Mouse (Mus musculus) common myeloid progenitor, adult 5-6 weeks (primary cell): ENCODE results near the gene Mapk3. TPM values are rescaled to one million over a fixed set of nuclear protein-coding genes. Genes with fewer than 3 reads are reported as not detected.
A peak's percentile ranks its signal among the peaks of the same experiment; 100 is the strongest.
"Not testable (repeated sequence)": the region's sequence is repeated elsewhere in the genome, so short reads cannot be mapped to it uniquely, and the experiment has no call there.

Experiments used
- ATAC-seq: replicated peaks from 2 replicates; pipeline ENCODE4 v1.8.0; 2016; ENCODE audit warnings: low read depth, mild to moderate bottlenecking, moderate TSS enrichment, inconsistent platforms; ENCODE audit not compliant: poor library complexity, severe bottlenecking
- total RNA-seq: library from RNA; stranded (forward); fragments of 200-1000, 187-1606 nt; gene quantifications from 2 replicates; pipeline ENCODE4 v1.2.3, GENCODE M21; 2017

Mapk3 gene
- 23.0 and 28.2 TPM in 2 replicates for total RNA-seq

GRCm38 (mm10) chr7:126759050-126759671 lies at the start of gene Mapk3:
Gene Mapk3, plus strand, starts transcription at chr7:126759601.
- peak; percentile 89 for ATAC-seq

DNA sequence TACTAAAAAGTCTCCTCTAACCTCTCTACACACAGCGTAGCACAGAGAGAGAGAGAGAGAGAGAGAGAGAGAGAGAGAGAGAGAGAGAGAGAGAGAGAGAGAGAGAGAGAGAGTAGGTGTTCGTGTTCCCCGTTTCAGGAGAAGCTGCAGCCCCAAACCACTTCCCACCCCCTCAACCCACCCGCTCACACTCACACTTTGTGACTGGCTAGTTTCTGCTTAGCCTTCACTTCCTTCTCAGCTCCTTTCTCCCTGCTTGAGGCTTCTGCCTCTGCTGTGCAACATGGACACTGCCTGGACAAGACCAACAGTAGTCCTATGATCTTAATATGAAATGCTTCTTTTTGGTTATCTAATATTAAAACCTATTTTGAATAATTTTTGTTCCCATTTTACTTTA lies 49.1 kb upstream of the Mapk3 start:
- ATAC-seq, result peak; percentile 53; the same call in 1 of the 2 replicates

- ATAC-seq, result no peak
These were observed 47.5 kb upstream of the Mapk3 start for GRCm38 (mm10) chr7:126711910-126712309.

DNA sequence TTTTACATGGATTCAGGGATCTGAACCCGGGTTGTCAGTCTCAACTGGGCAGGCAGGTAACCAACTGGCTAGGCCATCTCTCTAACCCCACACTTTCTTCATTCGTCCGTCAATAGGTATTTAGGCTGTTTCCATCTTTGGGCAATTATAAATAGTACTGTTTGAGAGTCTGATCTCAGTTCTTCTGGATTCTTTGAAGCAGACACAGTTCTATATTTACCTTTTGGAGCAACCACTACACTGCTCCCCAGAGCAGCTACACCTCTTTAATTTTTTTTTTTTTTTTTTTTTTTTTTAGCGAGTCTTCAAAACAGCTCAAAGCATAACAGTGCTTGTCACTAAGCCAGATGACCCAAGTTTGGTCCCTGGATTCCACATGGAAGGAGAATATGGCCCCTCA lies 43.7 kb upstream of the Mapk3 start:
- ATAC-seq, result no peak

- no peak for ATAC-seq
These were observed 41.8 kb upstream of the Mapk3 start for GRCm38 (mm10) chr7:126717566-126717965.

DNA sequence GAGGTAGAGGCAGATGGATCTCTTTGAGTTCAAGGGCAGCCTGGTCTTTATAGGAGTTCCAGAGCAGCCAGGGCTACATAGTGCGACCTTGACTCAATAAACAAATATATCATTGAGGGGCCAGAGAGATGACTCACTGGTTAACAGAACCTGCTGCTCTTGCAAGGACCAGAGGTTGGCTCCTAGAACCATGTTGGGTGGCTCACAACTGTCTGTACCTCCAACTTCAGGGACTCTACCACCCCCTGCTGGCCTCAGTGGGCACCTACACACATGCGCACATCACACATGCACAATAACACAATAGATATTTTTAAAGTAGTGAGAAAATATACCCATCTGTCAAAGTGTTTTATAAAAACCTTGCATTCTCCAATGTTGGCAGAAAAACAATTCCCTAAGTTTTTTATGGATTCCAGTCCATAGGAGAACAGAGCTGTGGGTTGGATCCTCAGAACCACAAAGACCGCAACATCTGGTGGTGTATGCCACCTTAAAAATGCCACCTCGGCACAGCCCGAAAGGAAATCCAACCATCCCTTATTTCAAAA lies 40.5 kb upstream of the Mapk3 start:
- ATAC-seq, result peak; percentile 36; the same call in 1 of the 2 replicates

- peak; percentile 77 for ATAC-seq
These were observed 37.8 kb upstream of the Mapk3 start for GRCm38 (mm10) chr7:126721635-126722034.

DNA sequence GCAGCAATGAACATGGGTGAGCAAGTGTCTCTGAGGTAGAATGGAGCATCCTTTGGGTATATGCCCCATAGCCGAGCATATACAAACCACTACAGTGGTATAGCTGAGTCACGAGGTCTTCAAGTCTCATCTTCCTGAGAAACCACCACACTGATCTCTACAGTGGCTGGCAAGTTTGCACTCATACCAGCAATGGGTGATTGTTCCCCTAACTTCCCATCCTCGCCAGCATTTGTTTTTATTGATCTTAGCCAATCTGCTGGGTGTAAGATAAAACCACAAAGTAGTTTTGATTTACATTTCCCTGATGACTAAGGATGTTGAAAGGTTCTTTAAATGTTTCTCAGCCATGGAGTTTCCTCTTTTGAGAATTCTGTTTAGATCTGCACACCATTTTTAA lies 34.3 kb upstream of the Mapk3 start:
- peak; percentile 72 for ATAC-seq

GRCm38 (mm10) chr7:126725667-126726066 lies 33.7 kb upstream of the Mapk3 start:
- ATAC-seq, result peak; percentile 55; the same call in 1 of the 2 replicates

DNA sequence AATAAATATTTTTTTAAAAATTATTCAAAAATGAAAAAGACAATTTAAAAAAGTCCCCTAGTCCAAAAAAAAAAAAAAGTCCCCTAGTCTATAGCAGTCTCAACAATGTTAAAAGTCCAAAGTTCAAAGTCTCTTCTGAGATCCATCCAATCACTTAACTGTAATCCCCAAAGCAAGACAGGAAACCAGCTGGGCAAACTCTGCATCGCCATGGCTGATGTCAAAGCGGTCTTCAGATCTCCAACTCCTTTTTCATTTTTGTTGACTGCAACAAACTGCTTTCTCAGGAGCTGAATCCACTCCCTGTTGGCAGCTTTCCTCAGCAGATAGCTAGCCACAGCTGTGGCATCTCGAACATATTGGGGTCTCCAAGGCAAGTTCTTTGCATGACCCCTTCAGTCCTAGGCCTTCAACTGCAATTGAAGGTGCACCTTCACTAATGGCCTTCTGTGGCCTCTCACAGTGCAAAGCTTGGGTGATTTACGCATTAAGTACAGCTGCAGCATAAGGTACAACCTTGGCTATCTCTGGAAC lies 29.1 kb upstream of the Mapk3 start:
- not testable (repeated sequence) for ATAC-seq

- no peak for ATAC-seq
These were observed 23.3 kb upstream of the Mapk3 start for GRCm38 (mm10) chr7:126736122-126736521.

GRCm38 (mm10) chr7:126739551-126739950 lies 19.9 kb upstream of the Mapk3 start:
- no peak for ATAC-seq

- ATAC-seq, result no peak
These were observed 19.2 kb upstream of the Mapk3 start for GRCm38 (mm10) chr7:126740132-126740735.

- ATAC-seq, result no peak
These were observed 18.4 kb upstream of the Mapk3 start for GRCm38 (mm10) chr7:126740977-126741376.

- ATAC-seq, result no peak
These were observed 17.9 kb upstream of the Mapk3 start for GRCm38 (mm10) chr7:126741452-126741851.

- no peak for ATAC-seq
These were observed 17.4 kb upstream of the Mapk3 start for GRCm38 (mm10) chr7:126741964-126742482.

DNA sequence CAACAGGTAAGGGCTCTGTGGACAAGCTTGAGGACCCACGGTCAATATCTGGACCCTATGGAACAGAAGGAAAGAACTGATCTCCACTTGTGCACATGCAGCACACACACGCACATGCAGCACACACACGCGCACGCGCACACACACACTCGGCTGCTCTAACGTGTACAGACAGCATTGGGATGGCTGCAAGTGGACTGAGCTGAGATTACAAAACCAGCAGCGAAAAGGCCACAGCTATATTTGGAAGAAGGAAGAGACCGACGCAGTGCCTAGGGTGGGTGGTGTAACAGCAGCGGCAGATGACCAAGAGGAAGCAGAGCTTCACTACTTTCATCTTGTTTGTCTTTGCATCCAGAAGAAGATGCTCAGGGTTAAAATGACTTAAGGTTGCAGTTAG lies 13.3 kb upstream of the Mapk3 start:
- ATAC-seq, result peak; percentile 75

- peak; percentile 81 for ATAC-seq
These were observed 12.6 kb upstream of the Mapk3 start for GRCm38 (mm10) chr7:126746798-126747197.

DNA sequence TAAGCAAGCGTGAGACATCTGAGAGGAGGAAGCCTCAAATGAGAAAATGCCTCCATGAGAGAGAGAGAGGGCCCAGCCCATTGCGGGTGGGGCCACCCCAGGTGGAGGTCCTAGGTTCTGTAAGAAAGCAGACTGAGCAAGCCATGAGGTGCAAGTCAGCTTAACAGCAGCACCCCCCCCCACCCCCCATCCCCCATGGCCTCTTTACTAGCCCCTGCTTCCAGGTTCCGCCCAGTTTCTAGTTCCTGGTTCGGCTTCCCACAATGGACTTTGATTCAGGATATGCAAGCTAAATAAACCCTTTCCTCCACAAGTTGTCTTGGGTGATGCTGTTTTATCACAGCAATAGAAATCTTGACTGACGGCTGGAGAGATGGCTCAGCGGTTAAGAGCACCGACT lies 10.6 kb upstream of the Mapk3 start:
- no peak for ATAC-seq

GRCm38 (mm10) chr7:126749582-126750343 lies 9.6 kb upstream of the Mapk3 start:
- ATAC-seq, result no peak
